Mouse (Mus musculus) hindbrain, embryonic 14.5 days (tissue): Measurements from ENCODE around the gene Sco1. TPM values are rescaled to one million over a fixed set of nuclear protein-coding genes. Genes with fewer than 3 reads are reported as not detected.
A peak's percentile ranks its signal among the peaks of the same experiment; 100 is the strongest.

Experiments
- ATAC-seq: fragments of 200-750 bp; cut with Nextera tagmentation; 2 replicates; pipeline ENCODE4 v1.8.0; 2017; ENCODE audit warnings: moderate number of reproducible peaks, mild to moderate bottlenecking, moderate TSS enrichment, moderate library complexity; ENCODE audit not compliant: low FRiP score
- DNase-seq: peaks from one replicate; pipeline ENCODE4 v3.0.0-alpha.2; 2015; ENCODE audit warnings: low spot score
- H3K27ac ChIP-seq: fragments of 300-500 bp; sonication (generic); 2 replicates; pipeline ENCODE4 v1.5.1; 2014; ENCODE audit warnings: mild to moderate bottlenecking, moderate library complexity
- H3K27me3 ChIP-seq: fragments of 300-500 bp; sonication (generic); 2 replicates; pipeline ENCODE4 v1.6.1; 2014; ENCODE audit warnings: mild to moderate bottlenecking, low read length, mixed read lengths; ENCODE audit not compliant: control insufficient read depth, insufficient read depth
- H3K36me3 ChIP-seq: fragments of 300-500 bp; sonication (generic); replicated peaks from 2 replicates; pipeline ENCODE4 v1.6.1; 2014; ENCODE audit not compliant: control insufficient read depth, insufficient read depth
- H3K4me1 ChIP-seq: fragments of 300-500 bp; sonication (generic); replicated peaks from 2 replicates; pipeline ENCODE4 v1.6.1; 2014; ENCODE audit warnings: antibody characterized with exemption, low read length, mixed read lengths; ENCODE audit not compliant: control insufficient read depth, insufficient read depth
- H3K4me2 ChIP-seq: fragments of 300-500 bp; sonication (generic); replicated peaks from 2 replicates; pipeline ENCODE4 v1.6.1; 2014; ENCODE audit warnings: mild to moderate bottlenecking, moderate library complexity
- H3K4me3 ChIP-seq: fragments of 300-500 bp; sonication (generic); replicated peaks from 2 replicates; pipeline ENCODE4 v1.5.1; 2014; ENCODE audit warnings: mild to moderate bottlenecking, low read length
- H3K9ac ChIP-seq: fragments of 300-500 bp; sonication (generic); 2 replicates; pipeline ENCODE4 v1.6.1; 2014
- H3K9me3 ChIP-seq: fragments of 300-500 bp; sonication (generic); 2 replicates; pipeline ENCODE4 v1.6.1; 2016; ENCODE audit warnings: low read length; ENCODE audit not compliant: control insufficient read depth
- WGBS: fragments of 180-500 bp; shearing (Covaris S2); extraction: QIAGEN DNeasy Blood & Tissue Kit; methylation state at CpG from one replicate; pipeline ENCODE4 v1.1.7; 2014; 5-methylcytosine and 5-hydroxymethylcytosine counted together
- polyA plus RNA-seq: library from polyadenylated mRNA; unstranded; fragments of >200 nt; fragmentation: Nextera tagmentation; extraction: Ambion mirVana; gene quantifications from 2 replicates; pipeline ENCODE4 v1.2.1, GENCODE M21; 2014

Sco1 gene
- polyA plus RNA-seq, 1 experiment from 2014 or later = 11.7 TPM

GRCm38 (mm10) chr11:67080168-67080567 lies 27.7 kb downstream of the Sco1 start:
- no peak overlapping the region for H3K9ac ChIP-seq
- ATAC-seq (peak; percentile 62), DNase-seq (peak; percentile 67)
- H3K4me2 ChIP-seq = no peak overlapping the region
- no peaks in the 10 kb centered on the region for H3K4me1 ChIP-seq
- peaks cover 17% of the 10 kb centered on the region; the same call in 1 of the 2 replicates for H3K27me3 ChIP-seq
- no peaks in the 10 kb centered on the region for H3K9me3 ChIP-seq
- no peak overlapping the region for H3K4me3 ChIP-seq
- no peak overlapping the region for H3K27ac ChIP-seq
- no peaks in the 10 kb centered on the region for H3K36me3 ChIP-seq
- WGBS = 2% methylated on average over 3 of the region's 3 CpGs

GRCm38 (mm10) chr11:67081125-67081649 lies 28.7 kb downstream of the Sco1 start:
- WGBS = 6% methylated on average over 10 of the region's 11 CpGs
- no peak overlapping the region for H3K4me2 ChIP-seq
- H3K36me3 ChIP-seq = no peaks in the 10 kb centered on the region
- H3K9me3 ChIP-seq = no peaks in the 10 kb centered on the region
- DNase-seq (no peak), ATAC-seq (no peak)
- peaks cover 17% of the 10 kb centered on the region; the same call in 1 of the 2 replicates for H3K27me3 ChIP-seq
- H3K27ac ChIP-seq = no peak overlapping the region
- H3K9ac ChIP-seq = no peak overlapping the region
- H3K4me1 ChIP-seq = no peaks in the 10 kb centered on the region
- H3K4me3 ChIP-seq = no peak overlapping the region

GRCm38 (mm10) chr11:67082188-67082587 lies 29.7 kb downstream of the Sco1 start:
- Histone ChIP-seq H3K9me3 (no peaks in the 10 kb centered on the region), H3K36me3 (no peaks in the 10 kb centered on the region), H3K27ac (no peak overlapping the region), H3K4me2 (no peak overlapping the region), H3K27me3 (peaks cover 17% of the 10 kb centered on the region; the same call in 1 of the 2 replicates), H3K4me3 (no peak overlapping the region), H3K9ac (no peak overlapping the region), H3K4me1 (no peaks in the 10 kb centered on the region)
- ATAC-seq (no peak), DNase-seq (no peak)
- WGBS = 88% methylated on average over 7 of the region's 7 CpGs

- Histone ChIP-seq H3K9ac (no peak overlapping the region), H3K36me3 (no peaks in the 10 kb centered on the region), H3K27ac (no peak overlapping the region), H3K4me1 (no peaks in the 10 kb centered on the region), H3K4me2 (no peak overlapping the region), H3K9me3 (no peaks in the 10 kb centered on the region), H3K27me3 (peaks cover 17% of the 10 kb centered on the region; the same call in 1 of the 2 replicates), H3K4me3 (no peak overlapping the region)
- no peak for ATAC-seq
- DNase-seq = no peak
- WGBS = 87% methylated on average over 13 of the region's 13 CpGs
Observed at GRCm38 (mm10) chr11:67082793-67083192, 30.3 kb downstream of the Sco1 start.

GRCm38 (mm10) chr11:67083239-67083638 lies 30.8 kb downstream of the Sco1 start:
- no peak for DNase-seq
- WGBS = 73% methylated on average over 6 of the region's 6 CpGs
- Histone ChIP-seq H3K9me3 (no peaks in the 10 kb centered on the region), H3K4me1 (no peaks in the 10 kb centered on the region), H3K36me3 (no peaks in the 10 kb centered on the region), H3K27ac (no peak overlapping the region), H3K4me2 (no peak overlapping the region), H3K27me3 (peaks cover 17% of the 10 kb centered on the region; the same call in 1 of the 2 replicates), H3K9ac (no peak overlapping the region), H3K4me3 (no peak overlapping the region)
- no peak for ATAC-seq

GRCm38 (mm10) chr11:67083712-67084340 lies 31.4 kb downstream of the Sco1 start:
- DNase-seq = no peak
- H3K4me2 ChIP-seq = no peak overlapping the region

GRCm38 (mm10) chr11:67085489-67085888 lies 33.0 kb downstream of the Sco1 start:
- Histone ChIP-seq H3K9me3 (no peaks in the 10 kb centered on the region), H3K27me3 (peaks cover 17% of the 10 kb centered on the region; the same call in 1 of the 2 replicates), H3K9ac (no peak overlapping the region), H3K4me2 (no peak overlapping the region), H3K4me3 (no peak overlapping the region), H3K27ac (no peak overlapping the region), H3K36me3 (no peaks in the 10 kb centered on the region), H3K4me1 (no peaks in the 10 kb centered on the region)
- no peak for ATAC-seq
- 2% methylated on average over 6 of the region's 6 CpGs for WGBS
- peak; percentile 81 for DNase-seq

More at GRCm38 (mm10) chr11:67083712-67084340, 31.4 kb downstream of the Sco1 start:
- Histone ChIP-seq H3K4me1 (no peaks in the 10 kb centered on the region), H3K9ac (no peak overlapping the region), H3K36me3 (no peaks in the 10 kb centered on the region), H3K9me3 (no peaks in the 10 kb centered on the region), H3K27me3 (peaks cover 17% of the 10 kb centered on the region; the same call in 1 of the 2 replicates), H3K27ac (no peak overlapping the region), H3K4me3 (no peak overlapping the region)
- ATAC-seq = no peak
- WGBS = 42% methylated on average over 32 of the region's 32 CpGs

- no peak overlapping the region for H3K4me2 ChIP-seq
- no peak overlapping the region for H3K9ac ChIP-seq
- DNase-seq = no peak
- 57% methylated on average over 9 of the region's 9 CpGs for WGBS
- H3K4me3 ChIP-seq = no peak overlapping the region
- H3K4me1 ChIP-seq = no peaks in the 10 kb centered on the region
- no peaks in the 10 kb centered on the region for H3K9me3 ChIP-seq
- no peak overlapping the region for H3K27ac ChIP-seq
- peaks cover 17% of the 10 kb centered on the region; the same call in 1 of the 2 replicates for H3K27me3 ChIP-seq
- no peak for ATAC-seq
- no peaks in the 10 kb centered on the region for H3K36me3 ChIP-seq
Observed at GRCm38 (mm10) chr11:67086467-67087164, 34.1 kb downstream of the Sco1 start.

- Histone ChIP-seq H3K4me1 (no peaks in the 10 kb centered on the region), H3K9ac (no peak overlapping the region), H3K4me3 (no peak overlapping the region), H3K9me3 (no peaks in the 10 kb centered on the region), H3K27ac (no peak overlapping the region), H3K4me2 (no peak overlapping the region), H3K27me3 (peaks cover 17% of the 10 kb centered on the region; the same call in 1 of the 2 replicates), H3K36me3 (no peaks in the 10 kb centered on the region)
- WGBS = 86% methylated on average over 12 of the region's 12 CpGs
- no peak for ATAC-seq
- no peak for DNase-seq
Observed at GRCm38 (mm10) chr11:67087225-67087624, 34.8 kb downstream of the Sco1 start.
